Mouse (Mus musculus): ENCODE measurements around the gene Prickle4.

Gene Prickle4

GRCm38 (mm10) chr17:47706196-47706595 is 11.7 kb upstream of the Prickle4 start:
- intact Hi-C loops (cut with DNase I): no loop called here

- intact Hi-C loops (cut with DNase I): no loop called here
Observed at GRCm38 (mm10) chr17:47704692-47705091, 10.2 kb upstream of the Prickle4 start.

- intact Hi-C loops (cut with DNase I): no loop called here
Observed at GRCm38 (mm10) chr17:47703556-47703955, 9.0 kb upstream of the Prickle4 start.

GRCm38 (mm10) chr17:47702548-47703345 is 8.2 kb upstream of the Prickle4 start:
- intact Hi-C loops (cut with DNase I): no loop called here

GRCm38 (mm10) chr17:47701793-47702192 is 7.3 kb upstream of the Prickle4 start:
- intact Hi-C loops (cut with DNase I): no loop called here

GRCm38 (mm10) chr17:47699055-47699454 is 4.5 kb upstream of the Prickle4 start:
- intact Hi-C loops (cut with DNase I): no loop called here

- intact Hi-C loops (cut with DNase I): no loop called here
Observed at GRCm38 (mm10) chr17:47698156-47698555, 3.6 kb upstream of the Prickle4 start.

GRCm38 (mm10) chr17:47695337-47695710 is 788 bp upstream of the Prickle4 start:
- intact Hi-C loops (cut with DNase I): no loop called here

- intact Hi-C loops (cut with DNase I): no loop called here
Observed at GRCm38 (mm10) chr17:47694442-47694502, 264 bp downstream of the Prickle4 start, which contains the start of gene Gm21981. Gene Gm21981, minus strand, starts transcription at chr17:47694455.

GRCm38 (mm10) chr17:47693671-47694441 is 680 bp downstream of the Prickle4 start:
- intact Hi-C loops (cut with DNase I): no loop called here

GRCm38 (mm10) chr17:47691650-47692049 is 2.9 kb downstream of the Prickle4 start:
- intact Hi-C loops (cut with DNase I): no loop called here

- intact Hi-C loops (cut with DNase I): loop anchor here (5.0 kb wide), 1 partner anchor 183 kb away; the partner anchor contains the start of gene Ccnd3
Observed at GRCm38 (mm10) chr17:47689894-47690293, 4.6 kb downstream of the Prickle4 start.

GRCm38 (mm10) chr17:47688608-47689575 is 5.6 kb downstream of the Prickle4 start, which contains the start of gene Frs3:
Gene Frs3, plus strand, starts transcription at chr17:47689030.
- intact Hi-C loops (cut with DNase I): loop anchor here (5.0 kb wide), 1 partner anchor 182 kb away; the partner anchor contains the start of gene Ccnd3

GRCm38 (mm10) chr17:47688344-47688607 is 6.3 kb downstream of the Prickle4 start, which contains the start of gene Tomm6:
Gene Tomm6, minus strand, starts transcription at chr17:47688386.
- intact Hi-C loops (cut with DNase I): loop anchor here (5.0 kb wide), 1 partner anchor 181 kb away; the partner anchor contains the start of gene Ccnd3

- intact Hi-C loops (cut with DNase I): loop anchor here (5.0 kb wide), 1 partner anchor 180 kb away; the partner anchor contains the start of gene Ccnd3
Observed at GRCm38 (mm10) chr17:47687409-47688343, 6.9 kb downstream of the Prickle4 start.

GRCm38 (mm10) chr17:47682836-47683235 is 11.7 kb downstream of the Prickle4 start:
- intact Hi-C loops (cut with DNase I): loop anchor here (5.0 kb wide), 2 partner anchors 46 to 71 kb away; partner anchors contain the start of genes Bysl, Gm20517 and Med20

- intact Hi-C loops (cut with DNase I): loop anchor here (10.0 kb wide), 2 partner anchors 204 to 274 kb away; partner anchors contain the start of gene Guca1a
Observed at GRCm38 (mm10) chr17:47678702-47679101, 15.8 kb downstream of the Prickle4 start.

GRCm38 (mm10) chr17:47678238-47678637 is 16.3 kb downstream of the Prickle4 start:
- intact Hi-C loops (cut with DNase I): loop anchor here (10.0 kb wide), 2 partner anchors 203 to 273 kb away; partner anchors contain the start of gene Guca1a

GRCm38 (mm10) chr17:47676581-47676980 is 18.0 kb downstream of the Prickle4 start:
- intact Hi-C loops (cut with DNase I): loop anchor here (10.0 kb wide), 2 partner anchors 202 to 272 kb away; partner anchors contain the start of gene Guca1a

Measured in adrenal gland (tissue).